Comparison of ENCODE assay signal across 10 mouse cellular contexts in the genomic region with DNA sequence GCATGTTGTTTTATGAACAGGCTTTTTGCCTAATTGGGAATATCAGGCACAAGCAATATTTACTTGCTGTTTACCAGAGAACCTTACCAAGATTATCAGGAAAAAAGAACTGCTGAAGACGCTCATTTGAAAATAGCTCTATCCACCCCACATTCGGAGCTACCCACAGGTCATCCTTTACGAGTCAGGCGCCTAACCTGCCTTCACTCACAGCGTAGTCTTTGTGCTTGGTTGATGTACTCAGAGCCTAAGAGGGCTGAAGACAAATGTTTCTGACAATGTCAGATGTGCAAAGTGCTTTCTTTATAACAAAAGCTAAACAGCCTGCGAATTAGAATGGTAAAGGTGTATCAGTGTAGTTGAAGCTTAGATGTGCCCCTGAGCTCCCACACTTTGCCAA. TPM values are rescaled to one million over a fixed set of nuclear protein-coding genes. Genes with fewer than 3 reads are reported as not detected.
DNase-seq lines count a peak whose midpoint lies in the region; ATAC-seq and TF ChIP-seq lines count a peak whose summit lies in the region.
"Had no signal": no experiment of that assay in that cellular context is flagged by ENCODE, and none has a peak within 500 bp of the region (broad histone marks: within the 10 kb centered on the region; RNA-seq: fewer than 3 reads in every experiment).

No protein-coding gene starts in this region.

- H3K9ac ChIP-seq in limb, embryonic 12.5 days (replicated peaks) = peak overlapping the region; percentile 53

- no peaks in the 10 kb centered on the region for H3K9me3 ChIP-seq in heart, embryonic 10.5 days
- H3K9me3 ChIP-seq in limb, embryonic 12.5 days = no peaks in the 10 kb centered on the region

- peak overlapping the region; percentile 57 for H3K4me3 ChIP-seq in heart, embryonic 10.5 days
- H3K4me3 ChIP-seq in limb, embryonic 12.5 days (replicated peaks) = peak overlapping the region; percentile 44; the same call in 1 of the 2 replicates
- H3K4me3 ChIP-seq in cerebellum, adult 2 months (replicated peaks; ENCODE audit: insufficient read depth, low read depth, low read length) = no peak overlapping the region

- H3K27me3 ChIP-seq in heart, embryonic 10.5 days (ENCODE audit: insufficient read depth, poor library complexity, severe bottlenecking) = no peaks in the 10 kb centered on the region
- H3K27me3 ChIP-seq in limb, embryonic 12.5 days = no peaks in the 10 kb centered on the region
- H3K27me3 ChIP-seq in cerebellum, adult 2 months (ENCODE audit: control insufficient read depth, insufficient read depth, low read length) = no peaks in the 10 kb centered on the region

- no peak for TF ChIP-seq CTCF in cerebellum, adult 2 months (IDR thresholded peaks at IDR 0.05; ENCODE audit: borderline replicate concordance, insufficient read depth, low read depth, low read length)

- H3K4me2 ChIP-seq in limb, embryonic 12.5 days = peak overlapping the region; percentile 65

- no peaks in the 10 kb centered on the region for H3K36me3 ChIP-seq in heart, embryonic 10.5 days
- H3K36me3 ChIP-seq in limb, embryonic 12.5 days = no peaks in the 10 kb centered on the region

- no peak for TF ChIP-seq POLR2A in cerebellum, adult 2 months (IDR thresholded peaks at IDR 0.05; ENCODE audit: borderline replicate concordance, insufficient read depth, low read length)

- peaks cover 27% of the 10 kb centered on the region for H3K4me1 ChIP-seq in heart, embryonic 10.5 days
- peaks cover 44% of the 10 kb centered on the region for H3K4me1 ChIP-seq in limb, embryonic 12.5 days (replicated peaks)
- no peaks in the 10 kb centered on the region; the same call in 1 of the 2 replicates for H3K4me1 ChIP-seq in cerebellum, adult 2 months (ENCODE audit: control insufficient read depth, insufficient read depth, low read length)

- no peak for ATAC-seq in limb, embryonic 12.5 days (ENCODE audit: insufficient number of reproducible peaks, insufficient read depth, low FRiP score, low TSS enrichment, low read depth)

- peak overlapping the region; percentile 90 for H3K27ac ChIP-seq in heart, embryonic 10.5 days
- peak overlapping the region; percentile 92 for H3K27ac ChIP-seq in limb, embryonic 12.5 days
- H3K27ac ChIP-seq in cerebellum, adult 2 months (ENCODE audit: insufficient read depth, low read length) = no peak overlapping the region

- DNase-seq in heart, embryonic 10.5 days (ENCODE audit: low spot score) = no peak
- DNase-seq in heart, adult 9 months (ENCODE audit: low spot score in 2 of 2) = no peak
- DNase-seq in thymus, postnatal 25 days = peak; percentile 9
- DNase-seq in thymus, postnatal 36 days = no peak
- peak; percentile 11 for DNase-seq in yolk sac, embryonic 10.5 days (ENCODE audit: low spot score)
- DNase-seq in cerebellum, adult 2 months = no peak
- no peak for DNase-seq in right cerebral cortex, postnatal 4 days
- DNase-seq: adrenal gland, adult 8-10 months had no signal

- 39% methylated on average over 6 of the region's 6 CpGs for WGBS in heart, embryonic 10.5 days
- 26% methylated on average over 6 of the region's 6 CpGs for WGBS in limb, embryonic 12.5 days
- WGBS in cerebellum, adult 2 months = 36% methylated on average over 6 of the region's 6 CpGs

RNA-seq across cellular contexts. Expression of a gene that starts 1.1 kb away (rescaled TPM):
- polyA plus RNA-seq in heart, embryonic 10.5 days (2016; fragmentation: Nextera tagmentation; extraction: Ambion mirVana) = 51.2 and 119 TPM in 2 replicates
- 163 and 202 TPM in 2 replicates for polyA plus RNA-seq in limb, embryonic 12.5 days (2016; fragmentation: Nextera tagmentation; extraction: Ambion mirVana)
- 1.9 and 4.9 TPM in 2 replicates for polyA plus RNA-seq in cerebellum, adult 2 months (2012; rRNA removed)

RNA-seq across cellular contexts. Expression of a gene that starts 2.7 kb away (rescaled TPM):
- 4.6 and 7.6 TPM in 2 replicates for polyA plus RNA-seq in heart, embryonic 10.5 days (2016; fragmentation: Nextera tagmentation; extraction: Ambion mirVana)
- polyA plus RNA-seq in limb, embryonic 12.5 days (2016; fragmentation: Nextera tagmentation; extraction: Ambion mirVana) = 16.8 and 19.0 TPM in 2 replicates
- not detected in 2 replicates for polyA plus RNA-seq in cerebellum, adult 2 months (2012; rRNA removed)

RNA-seq across cellular contexts. Expression of a gene that starts 3.0 kb away (rescaled TPM):
- polyA plus RNA-seq in heart, embryonic 10.5 days (2016; fragmentation: Nextera tagmentation; extraction: Ambion mirVana) = 1.00 and 1.6 TPM in 2 replicates
- polyA plus RNA-seq in limb, embryonic 12.5 days (2016; fragmentation: Nextera tagmentation; extraction: Ambion mirVana) = 1.5 and 3.9 TPM in 2 replicates
- not detected in 2 replicates for polyA plus RNA-seq in cerebellum, adult 2 months (2012; rRNA removed)

RNA-seq across cellular contexts. Expression of a gene that starts 3.9 kb away (rescaled TPM):
- 12.2 and 12.8 TPM in 2 replicates for polyA plus RNA-seq in heart, embryonic 10.5 days (2016; fragmentation: Nextera tagmentation; extraction: Ambion mirVana)
- polyA plus RNA-seq in limb, embryonic 12.5 days (2016; fragmentation: Nextera tagmentation; extraction: Ambion mirVana) = 40.4 and 49.4 TPM in 2 replicates
- polyA plus RNA-seq in cerebellum, adult 2 months (2012; rRNA removed) = 0.27 and 0.41 TPM in 2 replicates
- polyA plus RNA-seq: testis, adult 2 months had no signal

RNA-seq across cellular contexts. Expression of a gene that starts 25.7 kb away (rescaled TPM):
- polyA plus RNA-seq in heart, embryonic 10.5 days (2016; fragmentation: Nextera tagmentation; extraction: Ambion mirVana) = 9.9 and 15.1 TPM in 2 replicates
- polyA plus RNA-seq in limb, embryonic 12.5 days (2016; fragmentation: Nextera tagmentation; extraction: Ambion mirVana) = 36.6 and 45.0 TPM in 2 replicates
- polyA plus RNA-seq in cerebellum, adult 2 months (2012; rRNA removed) = 1.2 and 2.3 TPM in 2 replicates

Comparison
In these comparisons a context has a peak if more than half of its experiments do, and no peak if none do; other contexts are left out.
1. DNase-seq: peak in thymus, postnatal 25 days (single experiment) and yolk sac, embryonic 10.5 days (single experiment); none in heart, embryonic 10.5 days (single experiment), heart, adult 9 months (0 of 2), thymus, postnatal 36 days (0 of 2), cerebellum, adult 2 months (0 of 2) and right cerebral cortex, postnatal 4 days (single experiment).